Mouse (Mus musculus): ENCODE data around the gene Lhfpl3. TPM values are rescaled to one million over a fixed set of nuclear protein-coding genes. Genes with fewer than 3 reads are reported as not detected.
A peak's percentile ranks its signal among the peaks of the same experiment; 100 is the strongest.

Gene Lhfpl3
- polyA plus RNA-seq, 1 experiment: 10.0 TPM

DNA sequence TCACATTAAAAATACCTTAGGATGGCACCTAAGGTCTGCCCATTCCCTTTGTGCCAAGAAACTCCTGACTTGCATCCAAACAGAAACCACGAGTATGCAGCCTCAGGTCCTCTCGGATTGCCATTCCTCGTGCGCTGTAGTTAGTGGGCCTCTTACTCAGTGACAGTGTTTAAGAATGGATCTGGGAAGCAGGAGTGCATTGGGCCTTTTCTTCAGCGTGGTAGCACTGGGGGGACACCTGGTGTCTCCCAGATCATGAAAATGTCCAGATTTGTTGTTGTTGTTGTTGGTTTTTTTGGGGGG lies 289.8 kb downstream of the Lhfpl3 start:
- TF ChIP-seq POLR2A (IDR thresholded peaks at IDR 0.05; ENCODE audit: borderline replicate concordance, extremely low read depth, insufficient read depth, insufficient read length, poor library complexity, severe bottlenecking) (no peak), CTCF (IDR thresholded peaks at IDR 0.05; ENCODE audit: borderline replicate concordance, extremely low read depth, insufficient read depth, insufficient read length) (no peak)
- DNase-seq (ENCODE audit: low read depth): no peak

GRCm38 (mm10) chr5:23040429-23040828 lies 294.6 kb downstream of the Lhfpl3 start:
- peak; percentile 35 for DNase-seq (ENCODE audit: low read depth)
- no peak for TF ChIP-seq CTCF (IDR thresholded peaks at IDR 0.05; ENCODE audit: borderline replicate concordance, extremely low read depth, insufficient read depth, insufficient read length)
- no peak for TF ChIP-seq POLR2A (IDR thresholded peaks at IDR 0.05; ENCODE audit: borderline replicate concordance, extremely low read depth, insufficient read depth, insufficient read length, poor library complexity, severe bottlenecking)

DNA sequence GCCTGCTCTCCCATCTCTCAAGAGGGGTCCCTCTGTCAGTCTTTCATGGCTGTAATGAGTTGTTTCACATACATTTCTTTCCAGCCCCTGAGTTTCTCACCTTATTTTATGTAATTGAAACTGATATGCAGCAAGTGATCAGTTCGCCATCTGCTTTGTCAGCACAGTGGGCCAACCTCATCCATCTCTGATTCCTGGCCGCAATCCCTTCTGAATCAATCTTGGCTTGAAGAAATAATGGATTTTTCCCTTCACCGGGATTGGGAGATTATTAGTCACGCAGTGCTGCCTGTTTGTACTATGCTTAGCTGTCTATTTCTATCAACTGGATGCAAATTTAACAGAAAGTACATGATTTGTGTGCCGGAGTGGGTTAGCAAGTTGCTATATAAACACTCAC lies 297.0 kb downstream of the Lhfpl3 start:
- TF ChIP-seq CTCF (IDR thresholded peaks at IDR 0.05; ENCODE audit: borderline replicate concordance, extremely low read depth, insufficient read depth, insufficient read length) (no peak), POLR2A (IDR thresholded peaks at IDR 0.05; ENCODE audit: borderline replicate concordance, extremely low read depth, insufficient read depth, insufficient read length, poor library complexity, severe bottlenecking) (no peak)
- DNase-seq (ENCODE audit: low read depth): peak; percentile 63

DNA sequence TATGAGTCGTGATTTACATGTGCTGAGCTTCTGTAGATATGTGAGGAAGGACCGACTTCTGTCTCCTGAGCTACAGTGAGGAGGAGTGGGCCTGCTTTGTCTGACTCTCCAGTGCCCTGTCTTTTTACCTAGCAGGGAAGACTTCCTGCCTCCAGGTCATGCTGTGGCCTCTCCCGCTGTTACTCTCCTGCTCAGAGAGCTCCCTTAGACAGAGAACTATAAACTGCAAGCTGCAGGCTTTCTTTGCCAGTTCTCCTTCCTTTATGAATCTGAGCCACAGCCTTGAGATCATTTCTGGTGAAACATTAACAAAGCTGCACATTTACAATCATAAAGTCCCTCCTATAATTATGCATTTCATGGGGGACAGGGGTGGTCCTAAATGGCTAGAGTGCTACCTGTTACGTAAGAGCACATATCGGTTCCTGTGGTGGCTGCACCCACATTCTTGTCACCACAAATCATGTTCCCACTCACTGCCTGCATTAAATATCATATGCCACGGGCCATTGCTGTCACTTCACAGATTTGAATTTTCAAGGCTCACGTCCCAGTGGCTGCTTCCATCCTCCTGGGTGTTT lies 303.3 kb downstream of the Lhfpl3 start:
- TF ChIP-seq POLR2A (IDR thresholded peaks at IDR 0.05; ENCODE audit: borderline replicate concordance, extremely low read depth, insufficient read depth, insufficient read length, poor library complexity, severe bottlenecking) (no peak), CTCF (IDR thresholded peaks at IDR 0.05; ENCODE audit: borderline replicate concordance, extremely low read depth, insufficient read depth, insufficient read length) (no peak)
- DNase-seq (ENCODE audit: low read depth): no peak

DNA sequence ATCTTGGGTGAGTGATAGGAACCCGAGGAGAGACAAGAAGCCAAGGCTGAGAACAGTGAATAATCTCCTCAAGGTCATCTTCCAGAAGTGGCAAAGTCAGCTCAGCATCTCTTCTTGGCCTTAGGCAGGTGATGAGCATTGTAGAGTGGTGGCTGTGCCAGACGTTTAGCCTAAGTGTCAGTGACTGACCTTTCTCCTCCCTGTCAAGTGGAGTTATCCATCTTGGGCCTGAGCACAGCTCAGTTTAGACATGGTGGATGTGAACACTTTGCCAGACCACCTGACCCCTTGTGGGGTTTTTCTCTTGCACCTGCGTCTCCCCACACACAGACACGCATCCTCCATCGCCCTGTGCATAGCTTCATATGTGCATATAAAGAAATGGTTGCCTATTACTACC lies 305.6 kb downstream of the Lhfpl3 start:
- DNase-seq (ENCODE audit: low read depth): no peak
- TF ChIP-seq CTCF (IDR thresholded peaks at IDR 0.05; ENCODE audit: borderline replicate concordance, extremely low read depth, insufficient read depth, insufficient read length) (no peak), POLR2A (IDR thresholded peaks at IDR 0.05; ENCODE audit: borderline replicate concordance, extremely low read depth, insufficient read depth, insufficient read length, poor library complexity, severe bottlenecking) (no peak)

GRCm38 (mm10) chr5:23094894-23095293 lies 349.0 kb downstream of the Lhfpl3 start:
- no peak for TF ChIP-seq CTCF (IDR thresholded peaks at IDR 0.05; ENCODE audit: borderline replicate concordance, extremely low read depth, insufficient read depth, insufficient read length)
- no peak for TF ChIP-seq POLR2A (IDR thresholded peaks at IDR 0.05; ENCODE audit: borderline replicate concordance, extremely low read depth, insufficient read depth, insufficient read length, poor library complexity, severe bottlenecking)
- no peak for DNase-seq (ENCODE audit: low read depth)

GRCm38 (mm10) chr5:23106536-23106935 lies 360.7 kb downstream of the Lhfpl3 start:
- TF ChIP-seq CTCF (IDR thresholded peaks at IDR 0.05; ENCODE audit: borderline replicate concordance, extremely low read depth, insufficient read depth, insufficient read length): no peak
- no peak for TF ChIP-seq POLR2A (IDR thresholded peaks at IDR 0.05; ENCODE audit: borderline replicate concordance, extremely low read depth, insufficient read depth, insufficient read length, poor library complexity, severe bottlenecking)
- DNase-seq (ENCODE audit: low read depth): peak; percentile 76

DNA sequence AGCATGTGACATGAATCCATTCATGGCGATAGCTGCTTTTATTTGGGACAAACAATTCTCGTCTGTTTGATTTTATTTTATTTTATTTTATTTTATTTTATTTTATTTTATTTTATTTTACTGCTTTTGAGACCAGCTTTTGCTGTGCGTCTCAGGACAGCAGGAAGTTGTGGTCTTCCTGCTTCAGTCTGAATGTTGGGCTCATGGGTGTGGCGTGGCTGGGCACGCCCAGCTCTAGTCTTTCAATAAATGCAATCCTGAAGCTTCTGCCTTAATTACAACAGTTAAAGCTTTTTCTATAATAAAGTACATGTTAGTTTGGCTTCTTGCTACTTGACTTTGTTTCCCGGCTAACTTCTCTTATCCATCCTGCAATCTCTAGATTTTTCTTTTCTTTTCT lies 365.4 kb downstream of the Lhfpl3 start:
- TF ChIP-seq POLR2A (IDR thresholded peaks at IDR 0.05; ENCODE audit: borderline replicate concordance, extremely low read depth, insufficient read depth, insufficient read length, poor library complexity, severe bottlenecking) (no peak), CTCF (IDR thresholded peaks at IDR 0.05; ENCODE audit: borderline replicate concordance, extremely low read depth, insufficient read depth, insufficient read length) (no peak)
- DNase-seq (ENCODE audit: low read depth): no peak

- DNase-seq (ENCODE audit: low read depth): no peak
- TF ChIP-seq POLR2A (IDR thresholded peaks at IDR 0.05; ENCODE audit: borderline replicate concordance, extremely low read depth, insufficient read depth, insufficient read length, poor library complexity, severe bottlenecking) (no peak), CTCF (IDR thresholded peaks at IDR 0.05; ENCODE audit: borderline replicate concordance, extremely low read depth, insufficient read depth, insufficient read length) (no peak)
These were observed 368.4 kb downstream of the Lhfpl3 start for GRCm38 (mm10) chr5:23114249-23114648.

DNA sequence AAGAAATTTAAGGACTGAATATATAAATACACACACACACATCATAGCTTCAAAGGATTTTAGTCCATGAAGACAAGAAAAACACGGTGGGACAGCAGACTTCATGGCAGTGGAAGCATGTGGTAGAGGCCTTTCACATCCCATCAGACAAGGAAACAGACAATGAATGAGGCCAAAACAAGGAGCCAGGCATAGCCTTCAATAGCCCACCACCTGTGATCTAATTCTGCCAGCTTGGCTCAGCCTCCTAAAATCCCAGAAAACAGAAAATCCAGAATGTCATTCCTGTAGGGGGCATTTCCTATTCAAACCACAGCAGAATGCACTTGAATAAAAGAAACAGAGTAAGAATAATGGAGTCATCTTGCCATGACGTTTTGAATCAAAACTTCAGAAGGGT lies 381.0 kb downstream of the Lhfpl3 start:
- TF ChIP-seq CTCF (IDR thresholded peaks at IDR 0.05; ENCODE audit: borderline replicate concordance, extremely low read depth, insufficient read depth, insufficient read length) (no peak), POLR2A (IDR thresholded peaks at IDR 0.05; ENCODE audit: borderline replicate concordance, extremely low read depth, insufficient read depth, insufficient read length, poor library complexity, severe bottlenecking) (no peak)
- DNase-seq (ENCODE audit: low read depth): peak; percentile 40

- peak; percentile 69 for DNase-seq (ENCODE audit: low read depth)
- no peak for TF ChIP-seq POLR2A (IDR thresholded peaks at IDR 0.05; ENCODE audit: borderline replicate concordance, extremely low read depth, insufficient read depth, insufficient read length, poor library complexity, severe bottlenecking)
- no peak for TF ChIP-seq CTCF (IDR thresholded peaks at IDR 0.05; ENCODE audit: borderline replicate concordance, extremely low read depth, insufficient read depth, insufficient read length)
These were observed 394.5 kb downstream of the Lhfpl3 start for GRCm38 (mm10) chr5:23140183-23140921.

DNA sequence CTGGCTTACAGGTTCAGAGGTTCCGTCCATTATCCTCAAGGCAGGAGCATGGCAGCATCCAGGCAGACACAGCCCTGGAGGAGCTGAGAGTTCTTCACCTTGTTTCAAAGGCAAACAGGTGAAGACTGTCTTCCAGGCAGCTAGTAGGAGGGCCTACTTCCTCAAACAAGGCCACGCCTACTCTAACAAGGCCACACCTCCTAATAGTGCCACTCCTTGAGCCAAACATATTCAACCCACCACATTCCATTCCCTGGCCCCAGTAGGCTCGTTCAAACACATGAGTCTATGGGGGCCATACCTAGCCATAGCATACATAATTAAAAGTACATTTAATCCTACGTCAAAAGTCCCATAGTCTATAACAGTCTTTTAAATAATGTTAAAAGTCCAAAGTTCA lies 407.4 kb downstream of the Lhfpl3 start:
- TF ChIP-seq POLR2A (IDR thresholded peaks at IDR 0.05; ENCODE audit: borderline replicate concordance, extremely low read depth, insufficient read depth, insufficient read length, poor library complexity, severe bottlenecking) (no peak), CTCF (IDR thresholded peaks at IDR 0.05; ENCODE audit: borderline replicate concordance, extremely low read depth, insufficient read depth, insufficient read length) (no peak)
- no peak for DNase-seq (ENCODE audit: low read depth)

Measured in brain, embryonic 14.5 days (tissue).